Mouse (Mus musculus): ENCODE measurements at regions not wholly inside any gene's neighbourhood (a gene's known extent, or its start where the extent isn't known, plus 50 kb on each side); places are given as distances from the start of the nearest gene placed in this dataset.
"Not testable (repeated sequence)": the region's sequence is repeated elsewhere in the genome, so short reads cannot be mapped to it uniquely, and the experiment has no call there.

DNA sequence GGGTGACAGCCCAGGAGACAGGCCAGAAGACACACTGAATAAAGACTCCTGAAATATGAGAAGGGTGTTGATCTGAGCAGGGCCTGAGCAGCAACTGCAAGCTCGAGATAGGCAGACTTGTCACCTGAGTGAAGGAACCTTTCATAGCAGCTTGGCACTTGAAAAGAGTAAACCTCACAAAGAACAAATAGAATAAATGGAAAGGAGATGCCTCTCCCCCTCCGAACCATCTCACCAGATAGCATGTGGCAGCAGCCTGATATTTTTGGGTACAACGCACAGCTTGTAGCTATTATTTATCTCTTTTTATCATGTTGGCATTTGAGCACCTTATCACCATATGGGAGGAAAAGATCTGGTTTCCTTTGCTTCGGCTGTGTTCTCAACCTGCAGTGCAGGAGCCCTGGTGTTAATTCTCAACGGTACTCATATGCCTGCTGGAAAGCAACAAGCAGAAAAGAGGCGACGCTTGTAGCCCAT lies 88.0 kb upstream of the Nabp1 start:
- no peak overlapping the region for H3K27ac ChIP-seq (ENCODE audit: low read depth, low read length)
- no peaks in the 10 kb centered on the region for H3K9me3 ChIP-seq (ENCODE audit: control insufficient read depth)
- no peak for TF ChIP-seq CTCF (IDR thresholded peaks at IDR 0.05; ENCODE audit: low read depth)
- no peak overlapping the region for H3K4me2 ChIP-seq (replicated peaks; ENCODE audit: low read depth)
- ATAC-seq: no peak
- H3K9ac ChIP-seq (ENCODE audit: low read depth, low read length): no peak overlapping the region
- H3K27me3 ChIP-seq (replicated peaks; ENCODE audit: control insufficient read depth, insufficient read depth, low read length): no peaks in the 10 kb centered on the region
- no peaks in the 10 kb centered on the region for H3K36me3 ChIP-seq (ENCODE audit: control insufficient read depth, insufficient read depth)
- 48% methylated on average over 7 of the region's 7 CpGs for WGBS
- H3K4me1 ChIP-seq (replicated peaks; ENCODE audit: control insufficient read depth, insufficient read depth, low read length): no peaks in the 10 kb centered on the region
- no peak overlapping the region for H3K4me3 ChIP-seq (ENCODE audit: low read depth, low read length)

DNA sequence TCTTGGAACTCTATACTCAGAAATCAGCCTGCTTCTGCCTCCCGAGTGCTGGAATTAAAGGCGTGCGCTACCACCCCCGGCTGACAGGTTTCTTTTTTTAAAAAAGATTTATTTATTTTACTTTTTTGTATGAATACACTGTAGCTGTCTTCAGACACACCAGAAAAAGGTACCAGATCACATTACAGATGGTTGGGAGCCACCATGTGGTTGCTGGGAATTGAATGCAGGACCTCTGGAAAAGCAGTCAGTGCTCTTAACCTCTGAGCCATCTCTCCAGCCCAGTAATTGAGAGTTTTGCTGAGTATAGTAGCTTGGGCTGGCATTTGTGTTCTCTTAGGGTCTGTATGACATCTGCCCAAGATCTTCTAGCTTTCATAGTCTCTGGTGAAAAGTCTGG lies 78.4 kb upstream of the Nabp1 start:
- ATAC-seq; H3K9me3 ChIP-seq (ENCODE audit: control insufficient read depth); H3K27me3 ChIP-seq (replicated peaks; ENCODE audit: control insufficient read depth, insufficient read depth, low read length); H3K4me3 ChIP-seq (ENCODE audit: low read depth, low read length); H3K4me1 ChIP-seq (replicated peaks; ENCODE audit: control insufficient read depth, insufficient read depth, low read length); H3K9ac ChIP-seq (ENCODE audit: low read depth, low read length); H3K27ac ChIP-seq (ENCODE audit: low read depth, low read length); H3K36me3 ChIP-seq (ENCODE audit: control insufficient read depth, insufficient read depth); H3K4me2 ChIP-seq (replicated peaks; ENCODE audit: low read depth): not testable (repeated sequence)
- WGBS: 93% methylated on average over 4 of the region's 4 CpGs
- peak; percentile 33; the same call in 1 of the 2 replicates for TF ChIP-seq CTCF (IDR thresholded peaks at IDR 0.05; ENCODE audit: low read depth)

- 45% methylated on average over 6 of the region's 6 CpGs for WGBS
- Histone ChIP-seq H3K27ac (ENCODE audit: low read depth, low read length) (no peak overlapping the region), H3K27me3 (replicated peaks; ENCODE audit: control insufficient read depth, insufficient read depth, low read length) (no peaks in the 10 kb centered on the region)
Measured at GRCm38 (mm10) chr1:51553738-51554137, 75.5 kb upstream of the Nabp1 start.

GRCm38 (mm10) chr1:51551624-51552023 lies 73.4 kb upstream of the Nabp1 start:
- no peak for ATAC-seq
- Histone ChIP-seq H3K27ac (ENCODE audit: low read depth, low read length) (no peak overlapping the region), H3K27me3 (replicated peaks; ENCODE audit: control insufficient read depth, insufficient read depth, low read length) (no peaks in the 10 kb centered on the region), H3K4me3 (ENCODE audit: low read depth, low read length) (no peak overlapping the region), H3K4me1 (replicated peaks; ENCODE audit: control insufficient read depth, insufficient read depth, low read length) (no peaks in the 10 kb centered on the region), H3K9me3 (ENCODE audit: control insufficient read depth) (no peaks in the 10 kb centered on the region), H3K4me2 (replicated peaks; ENCODE audit: low read depth) (no peak overlapping the region), H3K36me3 (ENCODE audit: control insufficient read depth, insufficient read depth) (no peaks in the 10 kb centered on the region), H3K9ac (ENCODE audit: low read depth, low read length) (no peak overlapping the region)
- TF ChIP-seq CTCF (IDR thresholded peaks at IDR 0.05; ENCODE audit: low read depth): no peak
- WGBS: 68% methylated on average over 5 of the region's 5 CpGs

More at GRCm38 (mm10) chr1:51553738-51554137, 75.5 kb upstream of the Nabp1 start:
- no peaks in the 10 kb centered on the region for H3K9me3 ChIP-seq (ENCODE audit: control insufficient read depth)
- H3K4me3 ChIP-seq (ENCODE audit: low read depth, low read length): no peak overlapping the region
- TF ChIP-seq CTCF (IDR thresholded peaks at IDR 0.05; ENCODE audit: low read depth): no peak
- H3K9ac ChIP-seq (ENCODE audit: low read depth, low read length): no peak overlapping the region
- no peak overlapping the region for H3K4me2 ChIP-seq (replicated peaks; ENCODE audit: low read depth)
- no peaks in the 10 kb centered on the region for H3K4me1 ChIP-seq (replicated peaks; ENCODE audit: control insufficient read depth, insufficient read depth, low read length)
- ATAC-seq: no peak
- no peaks in the 10 kb centered on the region for H3K36me3 ChIP-seq (ENCODE audit: control insufficient read depth, insufficient read depth)

GRCm38 (mm10) chr1:51542801-51543200 lies 64.6 kb upstream of the Nabp1 start:
- H3K27me3 ChIP-seq (replicated peaks; ENCODE audit: control insufficient read depth, insufficient read depth, low read length): no peaks in the 10 kb centered on the region
- no peaks in the 10 kb centered on the region for H3K36me3 ChIP-seq (ENCODE audit: control insufficient read depth, insufficient read depth)
- TF ChIP-seq CTCF (IDR thresholded peaks at IDR 0.05; ENCODE audit: low read depth): no peak
- no peaks in the 10 kb centered on the region for H3K4me1 ChIP-seq (replicated peaks; ENCODE audit: control insufficient read depth, insufficient read depth, low read length)
- no peak overlapping the region for H3K4me3 ChIP-seq (ENCODE audit: low read depth, low read length)
- WGBS: 89% methylated on average over 5 of the region's 5 CpGs
- no peak for ATAC-seq
- no peak overlapping the region for H3K4me2 ChIP-seq (replicated peaks; ENCODE audit: low read depth)
- no peak overlapping the region for H3K27ac ChIP-seq (ENCODE audit: low read depth, low read length)
- H3K9me3 ChIP-seq (ENCODE audit: control insufficient read depth): no peaks in the 10 kb centered on the region
- H3K9ac ChIP-seq (ENCODE audit: low read depth, low read length): no peak overlapping the region

DNA sequence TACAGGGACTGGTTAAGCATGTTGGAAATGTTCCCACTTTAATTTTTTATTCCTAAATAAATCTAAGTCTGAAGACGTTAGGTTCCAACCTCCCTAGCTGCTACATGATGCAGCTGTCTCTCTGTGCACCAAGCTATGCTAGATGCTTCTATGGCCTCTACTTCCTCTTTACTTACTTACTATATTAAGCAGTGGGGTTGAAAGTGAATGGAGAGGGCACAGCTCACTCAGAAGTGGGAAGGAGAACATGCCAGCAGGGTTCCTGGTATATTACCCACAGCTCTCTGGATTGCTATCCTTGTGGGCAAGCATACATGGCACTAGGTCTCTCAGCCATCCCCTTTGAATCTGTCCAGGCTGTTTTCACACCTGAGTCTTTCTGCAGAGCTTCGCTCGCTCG lies 61.4 kb upstream of the Nabp1 start:
- Histone ChIP-seq H3K9ac (ENCODE audit: low read depth, low read length) (no peak overlapping the region), H3K9me3 (ENCODE audit: control insufficient read depth) (no peaks in the 10 kb centered on the region), H3K27me3 (replicated peaks; ENCODE audit: control insufficient read depth, insufficient read depth, low read length) (no peaks in the 10 kb centered on the region), H3K4me1 (replicated peaks; ENCODE audit: control insufficient read depth, insufficient read depth, low read length) (no peaks in the 10 kb centered on the region), H3K27ac (ENCODE audit: low read depth, low read length) (no peak overlapping the region), H3K4me2 (replicated peaks; ENCODE audit: low read depth) (no peak overlapping the region), H3K4me3 (ENCODE audit: low read depth, low read length) (no peak overlapping the region), H3K36me3 (ENCODE audit: control insufficient read depth, insufficient read depth) (no peaks in the 10 kb centered on the region)
- WGBS: 75% methylated on average over 4 of the region's 4 CpGs
- no peak for TF ChIP-seq CTCF (IDR thresholded peaks at IDR 0.05; ENCODE audit: low read depth)
- no peak for ATAC-seq

DNA sequence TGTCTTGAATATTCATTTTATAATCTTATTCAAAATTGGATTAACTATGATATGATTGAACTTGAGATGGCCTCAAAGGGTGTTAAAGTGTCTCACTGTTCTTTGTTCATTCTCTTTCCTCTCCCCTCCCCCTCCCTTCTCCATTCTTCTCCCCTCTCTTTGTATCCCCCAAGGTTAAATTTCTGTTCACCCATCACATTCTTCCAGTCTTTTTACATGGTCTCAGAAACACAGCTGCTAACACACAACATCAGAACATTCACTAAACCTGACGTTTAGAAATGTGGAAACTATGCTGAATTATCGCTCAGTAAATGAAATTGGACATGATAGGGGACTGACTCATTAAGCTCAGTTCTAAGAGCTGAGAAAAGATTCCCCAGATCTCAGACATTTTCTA lies 60.6 kb upstream of the Nabp1 start:
- no peak for ATAC-seq

More for the DNA sequence above, 60.6 kb upstream of the Nabp1 start:
- H3K4me1 ChIP-seq (replicated peaks; ENCODE audit: control insufficient read depth, insufficient read depth, low read length): no peaks in the 10 kb centered on the region
- 67% methylated on average over 2 of the region's 2 CpGs for WGBS
- H3K4me3 ChIP-seq (ENCODE audit: low read depth, low read length): no peak overlapping the region
- H3K9me3 ChIP-seq (ENCODE audit: control insufficient read depth): no peaks in the 10 kb centered on the region
- TF ChIP-seq CTCF (IDR thresholded peaks at IDR 0.05; ENCODE audit: low read depth): no peak
- H3K27ac ChIP-seq (ENCODE audit: low read depth, low read length): no peak overlapping the region
- H3K27me3 ChIP-seq (replicated peaks; ENCODE audit: control insufficient read depth, insufficient read depth, low read length): no peaks in the 10 kb centered on the region
- no peak overlapping the region for H3K9ac ChIP-seq (ENCODE audit: low read depth, low read length)
- H3K4me2 ChIP-seq (replicated peaks; ENCODE audit: low read depth): no peak overlapping the region
- H3K36me3 ChIP-seq (ENCODE audit: control insufficient read depth, insufficient read depth): no peaks in the 10 kb centered on the region

Data from intestine, postnatal 0 days (tissue).